Mouse (Mus musculus): ENCODE measurements around the gene Plcb4. TPM values are rescaled to one million over a fixed set of nuclear protein-coding genes. Genes with fewer than 3 reads are reported as not detected.

Plcb4 gene
- polyA plus RNA-seq, 1 experiment from 2014 or later, result 16.4 TPM

- Histone ChIP-seq H3K4me2 (ENCODE audit: low read depth, low read length) (no peak overlapping the region), H3K9me3 (ENCODE audit: control insufficient read depth, low read length) (no peaks in the 10 kb centered on the region), H3K4me1 (replicated peaks; ENCODE audit: control insufficient read depth, insufficient read depth, low read length) (peaks cover 5% of the 10 kb centered on the region; the same call in 1 of the 2 replicates), H3K27ac (ENCODE audit: low read length) (no peak overlapping the region), H3K27me3 (ENCODE audit: control insufficient read depth, insufficient read depth, low read depth, low read length) (no peaks in the 10 kb centered on the region), H3K9ac (ENCODE audit: low read length) (no peak overlapping the region), H3K4me3 (ENCODE audit: low read length) (no peak overlapping the region), H3K36me3 (ENCODE audit: control insufficient read depth, insufficient read depth, low read length) (no peaks in the 10 kb centered on the region)
- no peak for ATAC-seq (ENCODE audit: low read depth)
- 89% methylated on average over 3 of the region's 3 CpGs for WGBS
Observed at GRCm38 (mm10) chr2:135757478-135757877, 98.7 kb downstream of the Plcb4 start.

GRCm38 (mm10) chr2:135759499-135760095, 100.8 kb downstream of the Plcb4 start:
- ATAC-seq (ENCODE audit: low read depth), result peak; percentile 76
- WGBS, result 66% methylated on average over 6 of the region's 6 CpGs
- Histone ChIP-seq H3K36me3 (ENCODE audit: control insufficient read depth, insufficient read depth, low read length) (no peaks in the 10 kb centered on the region), H3K9ac (ENCODE audit: low read length) (no peak overlapping the region), H3K27me3 (ENCODE audit: control insufficient read depth, insufficient read depth, low read depth, low read length) (no peaks in the 10 kb centered on the region), H3K9me3 (ENCODE audit: control insufficient read depth, low read length) (no peaks in the 10 kb centered on the region), H3K4me2 (ENCODE audit: low read depth, low read length) (no peak overlapping the region), H3K27ac (ENCODE audit: low read length) (peak overlapping the region; percentile 59; the same call in 1 of the 2 replicates), H3K4me3 (ENCODE audit: low read length) (no peak overlapping the region), H3K4me1 (replicated peaks; ENCODE audit: control insufficient read depth, insufficient read depth, low read length) (peaks cover 8% of the 10 kb centered on the region; the same call in 1 of the 2 replicates)

DNA sequence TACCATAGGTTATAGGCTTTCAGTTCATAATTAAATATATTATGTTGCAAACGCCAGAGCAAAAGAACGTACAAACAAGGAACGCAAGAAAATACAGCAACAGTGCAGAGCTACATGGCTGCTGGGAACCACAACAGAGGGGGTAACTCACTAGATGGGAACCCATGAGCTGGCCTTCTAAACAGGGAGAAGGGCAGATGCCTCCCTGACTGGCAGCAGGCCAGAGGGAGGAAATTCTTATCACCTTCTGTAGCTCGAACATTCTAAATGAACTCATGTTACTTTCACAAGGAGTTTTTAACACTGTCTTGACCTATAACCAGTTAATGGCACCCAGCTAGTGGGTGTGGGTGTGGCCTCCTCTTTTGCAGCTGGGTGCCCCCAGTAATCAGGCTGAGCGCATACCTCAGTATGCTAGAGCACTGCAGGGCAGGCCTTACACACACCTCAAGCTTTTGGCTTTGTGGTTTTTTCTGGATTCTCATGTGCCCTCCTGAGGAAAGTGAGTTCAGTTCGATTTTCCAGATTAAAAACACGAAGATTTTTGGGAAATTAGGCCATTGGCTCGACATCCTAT, 102.5 kb downstream of the Plcb4 start:
- WGBS, result 73% methylated on average over 8 of the region's 8 CpGs
- peak; percentile 29; the same call in 1 of the 2 replicates for ATAC-seq (ENCODE audit: low read depth)
- no peak overlapping the region for H3K27ac ChIP-seq (ENCODE audit: low read length)
- no peaks in the 10 kb centered on the region for H3K36me3 ChIP-seq (ENCODE audit: control insufficient read depth, insufficient read depth, low read length)
- H3K4me3 ChIP-seq (ENCODE audit: low read length), result no peak overlapping the region
- H3K4me1 ChIP-seq (replicated peaks; ENCODE audit: control insufficient read depth, insufficient read depth, low read length), result peaks cover 11% of the 10 kb centered on the region
- no peaks in the 10 kb centered on the region for H3K9me3 ChIP-seq (ENCODE audit: control insufficient read depth, low read length)
- no peak overlapping the region for H3K4me2 ChIP-seq (ENCODE audit: low read depth, low read length)
- no peak overlapping the region for H3K9ac ChIP-seq (ENCODE audit: low read length)
- H3K27me3 ChIP-seq (ENCODE audit: control insufficient read depth, insufficient read depth, low read depth, low read length), result no peaks in the 10 kb centered on the region

GRCm38 (mm10) chr2:135764706-135765105, 105.9 kb downstream of the Plcb4 start:
- Histone ChIP-seq H3K36me3 (ENCODE audit: control insufficient read depth, insufficient read depth, low read length) (no peaks in the 10 kb centered on the region), H3K9me3 (ENCODE audit: control insufficient read depth, low read length) (no peaks in the 10 kb centered on the region), H3K27ac (ENCODE audit: low read length) (peak overlapping the region; percentile 57), H3K4me3 (ENCODE audit: low read length) (no peak overlapping the region), H3K27me3 (ENCODE audit: control insufficient read depth, insufficient read depth, low read depth, low read length) (no peaks in the 10 kb centered on the region), H3K9ac (ENCODE audit: low read length) (no peak overlapping the region), H3K4me1 (replicated peaks; ENCODE audit: control insufficient read depth, insufficient read depth, low read length) (peaks cover 13% of the 10 kb centered on the region), H3K4me2 (ENCODE audit: low read depth, low read length) (peak overlapping the region; percentile 35; the same call in 1 of the 2 replicates)
- WGBS, result 50% methylated on average over 8 of the region's 8 CpGs
- peak; percentile 59 for ATAC-seq (ENCODE audit: low read depth)

DNA sequence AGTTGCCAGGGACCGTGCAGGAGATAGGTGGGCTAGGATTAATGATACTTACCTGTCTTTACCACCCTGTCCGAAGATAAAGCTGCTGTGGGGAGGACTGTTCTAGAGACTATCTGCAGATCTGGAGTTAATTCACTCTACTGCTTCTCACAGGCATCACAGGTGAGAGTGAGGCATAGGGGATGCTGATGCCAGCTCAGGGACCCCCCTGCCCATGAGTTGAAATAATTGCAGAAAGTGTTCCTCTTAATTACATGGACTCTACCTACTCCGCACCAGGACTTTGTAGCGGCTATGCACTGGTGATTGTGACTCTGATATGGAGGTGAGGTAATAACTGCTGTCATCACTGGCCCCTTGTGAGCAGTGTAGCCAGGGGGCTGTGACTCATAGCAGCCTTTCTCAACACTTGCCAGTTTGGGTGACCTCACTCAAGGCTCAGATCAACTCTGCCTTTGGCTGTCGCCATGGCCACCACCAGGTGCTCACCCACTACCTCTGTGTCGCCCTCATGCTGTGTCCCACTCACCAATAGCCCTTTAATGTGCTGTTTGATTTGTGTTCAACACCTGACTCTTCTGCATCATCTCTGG, 107.8 kb downstream of the Plcb4 start:
- WGBS, result 56% methylated on average over 6 of the region's 6 CpGs

DNA sequence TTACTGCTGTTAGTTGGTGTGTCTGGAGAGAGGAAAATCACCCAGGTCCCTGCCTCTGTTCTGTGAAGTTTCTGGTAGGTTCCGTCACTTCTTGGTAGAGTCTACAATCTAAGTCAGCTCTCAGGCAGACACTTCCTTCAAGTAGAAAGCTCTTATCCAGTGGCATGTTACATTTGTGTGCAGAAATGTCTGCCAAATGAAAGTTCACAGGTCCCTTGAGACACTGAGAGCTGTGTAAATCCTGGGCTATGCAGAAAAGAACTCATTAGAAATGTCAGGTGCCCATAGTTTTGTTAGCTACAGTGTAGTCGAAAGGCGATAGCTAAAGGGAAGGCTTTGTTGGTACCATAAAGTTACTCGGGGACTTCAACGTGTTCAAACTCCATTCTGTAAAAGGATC, 108.7 kb downstream of the Plcb4 start:
- H3K9ac ChIP-seq (ENCODE audit: low read length), result no peak overlapping the region
- no peaks in the 10 kb centered on the region for H3K36me3 ChIP-seq (ENCODE audit: control insufficient read depth, insufficient read depth, low read length)
- no peak overlapping the region for H3K4me2 ChIP-seq (ENCODE audit: low read depth, low read length)
- WGBS, result 65% methylated on average over 5 of the region's 5 CpGs
- peaks cover 8% of the 10 kb centered on the region for H3K4me1 ChIP-seq (replicated peaks; ENCODE audit: control insufficient read depth, insufficient read depth, low read length)
- no peaks in the 10 kb centered on the region for H3K9me3 ChIP-seq (ENCODE audit: control insufficient read depth, low read length)
- H3K27me3 ChIP-seq (ENCODE audit: control insufficient read depth, insufficient read depth, low read depth, low read length), result no peaks in the 10 kb centered on the region
- H3K4me3 ChIP-seq (ENCODE audit: low read length), result no peak overlapping the region
- H3K27ac ChIP-seq (ENCODE audit: low read length), result no peak overlapping the region
- ATAC-seq (ENCODE audit: low read depth), result peak; percentile 66

More for the DNA sequence above, 107.8 kb downstream of the Plcb4 start:
- peak; percentile 46 for ATAC-seq (ENCODE audit: low read depth)
- H3K4me2 ChIP-seq (ENCODE audit: low read depth, low read length), result no peak overlapping the region
- H3K9me3 ChIP-seq (ENCODE audit: control insufficient read depth, low read length), result no peaks in the 10 kb centered on the region
- H3K27ac ChIP-seq (ENCODE audit: low read length), result no peak overlapping the region
- no peaks in the 10 kb centered on the region for H3K27me3 ChIP-seq (ENCODE audit: control insufficient read depth, insufficient read depth, low read depth, low read length)
- H3K4me1 ChIP-seq (replicated peaks; ENCODE audit: control insufficient read depth, insufficient read depth, low read length), result peaks cover 8% of the 10 kb centered on the region
- no peak overlapping the region for H3K4me3 ChIP-seq (ENCODE audit: low read length)
- no peak overlapping the region for H3K9ac ChIP-seq (ENCODE audit: low read length)
- no peaks in the 10 kb centered on the region for H3K36me3 ChIP-seq (ENCODE audit: control insufficient read depth, insufficient read depth, low read length)

DNA sequence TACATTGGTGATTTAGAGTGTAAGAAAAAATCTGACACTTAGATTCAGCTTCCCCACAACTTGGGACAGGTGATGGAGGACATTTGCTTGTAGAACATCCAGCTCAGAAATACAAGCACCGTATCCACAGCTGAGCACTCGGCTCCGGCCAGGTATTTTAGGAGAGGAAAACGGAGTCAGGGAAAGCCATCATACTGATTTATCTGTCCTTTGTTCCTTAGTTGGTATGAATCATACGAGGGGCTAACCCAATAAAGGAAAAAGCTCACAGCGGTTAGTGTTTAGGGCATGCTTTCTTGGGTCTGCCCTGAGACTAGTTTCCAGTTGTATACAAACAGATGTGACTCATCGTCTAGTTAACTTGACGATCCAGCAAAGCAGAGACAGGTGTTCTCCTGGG, 110.9 kb downstream of the Plcb4 start:
- no peaks in the 10 kb centered on the region for H3K36me3 ChIP-seq (ENCODE audit: control insufficient read depth, insufficient read depth, low read length)
- H3K4me2 ChIP-seq (ENCODE audit: low read depth, low read length), result no peak overlapping the region
- H3K9me3 ChIP-seq (ENCODE audit: control insufficient read depth, low read length), result no peaks in the 10 kb centered on the region
- 83% methylated on average over 8 of the region's 8 CpGs for WGBS
- no peak overlapping the region for H3K9ac ChIP-seq (ENCODE audit: low read length)
- peaks cover 5% of the 10 kb centered on the region for H3K4me1 ChIP-seq (replicated peaks; ENCODE audit: control insufficient read depth, insufficient read depth, low read length)
- no peak overlapping the region for H3K4me3 ChIP-seq (ENCODE audit: low read length)
- no peak overlapping the region for H3K27ac ChIP-seq (ENCODE audit: low read length)
- ATAC-seq (ENCODE audit: low read depth), result no peak
- H3K27me3 ChIP-seq (ENCODE audit: control insufficient read depth, insufficient read depth, low read depth, low read length), result no peaks in the 10 kb centered on the region

- no peak for ATAC-seq (ENCODE audit: low read depth)
- H3K9me3 ChIP-seq (ENCODE audit: control insufficient read depth, low read length), result no peaks in the 10 kb centered on the region
Observed at GRCm38 (mm10) chr2:135770226-135770625, 111.4 kb downstream of the Plcb4 start.

DNA sequence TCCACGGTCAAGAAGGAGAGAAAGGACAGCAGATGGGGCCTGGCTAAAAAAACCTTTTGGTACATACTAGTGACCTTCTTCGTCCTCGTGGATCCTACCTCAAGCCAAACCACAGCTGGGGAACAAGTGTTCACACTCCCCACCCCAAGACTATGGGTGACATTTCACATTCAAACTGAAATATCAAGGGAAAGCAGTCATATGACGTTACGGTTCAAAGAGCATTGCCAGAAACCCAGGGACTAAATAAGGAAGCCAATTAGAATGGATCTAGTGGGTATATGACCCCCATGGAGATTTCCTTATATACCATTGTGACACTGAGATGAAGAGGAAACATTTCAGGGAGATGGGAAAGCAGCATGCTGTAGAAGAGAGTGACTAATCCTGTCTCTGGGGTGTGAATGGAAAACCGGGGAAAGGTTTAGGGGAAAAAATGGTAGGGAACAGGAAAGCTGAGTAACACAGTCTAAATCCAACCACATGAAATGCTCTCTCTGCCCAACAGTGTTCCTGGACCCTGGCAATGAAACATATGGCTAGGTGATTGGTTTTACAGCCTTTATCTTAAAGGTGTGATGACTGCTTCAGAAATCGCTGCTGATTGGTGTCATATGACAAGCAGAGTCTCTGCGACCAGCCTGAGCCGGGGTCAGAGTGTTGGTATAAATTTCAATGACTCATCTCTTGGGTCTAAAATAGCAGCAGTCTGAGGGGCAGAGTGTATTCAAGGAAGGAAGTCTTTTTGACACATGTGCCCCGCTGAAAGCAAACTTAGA, 114.6 kb downstream of the Plcb4 start:
- Histone ChIP-seq H3K4me3 (ENCODE audit: low read length) (no peak overlapping the region), H3K27ac (ENCODE audit: low read length) (no peak overlapping the region), H3K9ac (ENCODE audit: low read length) (no peak overlapping the region), H3K4me2 (ENCODE audit: low read depth, low read length) (no peak overlapping the region), H3K36me3 (ENCODE audit: control insufficient read depth, insufficient read depth, low read length) (no peaks in the 10 kb centered on the region), H3K27me3 (ENCODE audit: control insufficient read depth, insufficient read depth, low read depth, low read length) (no peaks in the 10 kb centered on the region), H3K4me1 (replicated peaks; ENCODE audit: control insufficient read depth, insufficient read depth, low read length) (no peaks in the 10 kb centered on the region), H3K9me3 (ENCODE audit: control insufficient read depth, low read length) (no peaks in the 10 kb centered on the region)
- no peak for ATAC-seq (ENCODE audit: low read depth)
- 43% methylated on average over 10 of the region's 10 CpGs for WGBS

More at GRCm38 (mm10) chr2:135770226-135770625, 111.4 kb downstream of the Plcb4 start:
- Histone ChIP-seq H3K27me3 (ENCODE audit: control insufficient read depth, insufficient read depth, low read depth, low read length) (no peaks in the 10 kb centered on the region), H3K4me1 (replicated peaks; ENCODE audit: control insufficient read depth, insufficient read depth, low read length) (peaks cover 5% of the 10 kb centered on the region), H3K4me2 (ENCODE audit: low read depth, low read length) (no peak overlapping the region), H3K4me3 (ENCODE audit: low read length) (no peak overlapping the region), H3K27ac (ENCODE audit: low read length) (no peak overlapping the region), H3K9ac (ENCODE audit: low read length) (no peak overlapping the region), H3K36me3 (ENCODE audit: control insufficient read depth, insufficient read depth, low read length) (no peaks in the 10 kb centered on the region)
- WGBS, result 89% methylated on average over 9 of the region's 9 CpGs
